Mouse (Mus musculus) heart, adult 2 months (tissue): ENCODE measurements around the gene Abhd12. TPM values are rescaled to one million over a fixed set of nuclear protein-coding genes. Genes with fewer than 3 reads are reported as not detected.

Source experiments
- DNase-seq, 2 experiments: peaks; one replicate each; pipeline ENCODE4 v3.0.0; 2021
- H3K27ac ChIP-seq: fragments of 200-600 bp; 2 replicates; pipeline ENCODE4 v1.8.1; 2022
- H3K27me3 ChIP-seq: fragments of 200-500 bp; 2 replicates; pipeline ENCODE4 v1.6.1; 2012; ENCODE audit warnings: mild to moderate bottlenecking, low read length, inconsistent platforms, mixed read lengths; ENCODE audit not compliant: control insufficient read depth, insufficient read depth
- H3K36me3 ChIP-seq: fragments of 200-500 bp; 2 replicates; pipeline ENCODE4 v1.6.1; 2012; ENCODE audit warnings: low read length, inconsistent platforms; ENCODE audit not compliant: control insufficient read depth, insufficient read depth
- H3K4me1 ChIP-seq: fragments of 200-500 bp; 2 replicates; pipeline ENCODE4 v1.6.1; 2011; ENCODE audit warnings: low read length; ENCODE audit not compliant: control insufficient read depth, insufficient read depth
- H3K4me3 ChIP-seq: fragments of 200-600 bp; 2 replicates; pipeline ENCODE4 v1.8.1; 2022
- H3K79me2 ChIP-seq: fragments of 200-500 bp; replicated peaks from 2 replicates; pipeline ENCODE4 v1.6.1; 2012; ENCODE audit warnings: mild to moderate bottlenecking, inconsistent platforms, low read length, moderate library complexity, mixed read lengths; ENCODE audit not compliant: control insufficient read depth, insufficient read depth
- H3K9ac ChIP-seq: fragments of 200-500 bp; 2 replicates; pipeline ENCODE4 v1.6.1; 2012; ENCODE audit warnings: low read depth, mild to moderate bottlenecking, control low read depth, inconsistent platforms, low read length, mixed read lengths
- CTCF ChIP-seq: fragments of 200-600 bp; IDR thresholded peaks from 2 replicates; pipeline ENCODE4 v1.8.1; 2022; ENCODE audit warnings: antibody characterized with exemption, mild to moderate bottlenecking, moderate library complexity
- EP300 ChIP-seq: fragments of 200-500 bp; IDR thresholded peaks from 2 replicates; pipeline ENCODE4 v1.6.1; 2011; ENCODE audit warnings: low read depth, low read length, control low read depth; ENCODE audit not compliant: insufficient read depth
- POLR2A ChIP-seq: fragments of 200-500 bp; IDR thresholded peaks from 2 replicates; pipeline ENCODE4 v1.6.1; 2011; ENCODE audit warnings: mild to moderate bottlenecking, low read depth, low read length, control low read depth; ENCODE audit not compliant: insufficient read depth
- WGBS: fragments of 180-500 bp; shearing (Covaris S2); methylation state at CpG from one replicate; pipeline ENCODE4 v1.1.7; 2018; 5-methylcytosine and 5-hydroxymethylcytosine counted together
- intact Hi-C: fragments of 180-260 bp; cut with DNase I; formaldehyde crosslinking; loops from one replicate; pipeline ENCODE4 v1.15.1; 2025
- polyA plus RNA-seq: library from polyadenylated mRNA; depleted of rRNA; stranded (reverse); fragments of >200 nt; gene quantifications from 2 replicates; pipeline ENCODE4 v1.2.3, GENCODE M21; 2012
- total RNA-seq, 2 experiments: library from RNA; stranded (reverse); gene quantifications; 2 replicates each; pipeline ENCODE4 v1.2.3; 2021

The Abhd12 gene
- total and polyA plus RNA-seq, 3 experiments = 37.6 to 51.2 (median 47.7) TPM

DNA sequence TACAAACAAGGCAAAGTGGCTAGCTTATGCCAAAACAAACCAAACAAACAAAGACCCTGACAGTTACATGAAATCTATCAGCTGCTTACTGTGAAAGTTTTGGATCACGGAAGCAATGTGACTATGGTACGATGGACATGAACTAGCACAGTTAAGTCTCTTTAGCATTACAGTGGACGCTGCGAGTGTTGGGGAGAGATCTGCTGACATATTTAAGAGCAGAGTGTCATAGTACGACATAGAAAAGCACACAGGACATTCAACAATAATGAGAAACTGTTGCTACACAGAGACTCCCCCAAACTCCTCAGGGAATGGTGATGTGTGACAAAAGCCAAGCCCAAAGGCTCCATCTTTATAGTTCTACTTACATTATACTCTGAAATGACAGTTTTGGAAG is 39.5 kb upstream of the Abhd12 start:
- 84% methylated on average over 5 of the region's 5 CpGs for WGBS
- no peak overlapping the region for H3K4me3 ChIP-seq
- DNase-seq = no peak
- no peak overlapping the region for H3K27ac ChIP-seq
- TF ChIP-seq EP300 (no peak), POLR2A (no peak), CTCF (no peak)
- no peak overlapping the region for H3K9ac ChIP-seq
- intact Hi-C loops = no loop called here
- no peaks in the 10 kb centered on the region for H3K36me3 ChIP-seq
- no peaks in the 10 kb centered on the region for H3K79me2 ChIP-seq
- H3K4me1 ChIP-seq = no peaks in the 10 kb centered on the region
- no peaks in the 10 kb centered on the region for H3K27me3 ChIP-seq

DNA sequence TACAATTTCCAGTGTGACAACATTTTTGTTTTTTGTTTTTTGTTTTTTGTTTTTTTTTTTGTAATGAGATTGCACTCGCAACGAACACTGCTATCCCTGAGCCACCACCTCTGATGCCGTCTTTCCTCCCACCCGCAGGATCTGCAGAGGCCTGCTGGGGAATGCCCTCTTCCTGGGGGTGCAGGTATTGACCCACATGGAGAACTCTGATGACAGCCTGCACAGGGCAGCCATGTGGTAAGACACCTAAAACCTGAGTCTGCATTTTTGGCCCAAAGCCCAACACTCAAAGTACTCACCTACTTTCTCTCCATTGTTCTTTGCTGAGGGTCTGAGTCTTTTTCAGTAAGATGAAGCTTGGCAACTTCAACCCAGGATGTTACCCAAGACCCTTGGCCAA is 30.1 kb upstream of the Abhd12 start:
- intact Hi-C loops = no loop called here
- TF ChIP-seq POLR2A (no peak), EP300 (no peak), CTCF (no peak)
- 91% methylated on average over 4 of the region's 4 CpGs for WGBS

DNA sequence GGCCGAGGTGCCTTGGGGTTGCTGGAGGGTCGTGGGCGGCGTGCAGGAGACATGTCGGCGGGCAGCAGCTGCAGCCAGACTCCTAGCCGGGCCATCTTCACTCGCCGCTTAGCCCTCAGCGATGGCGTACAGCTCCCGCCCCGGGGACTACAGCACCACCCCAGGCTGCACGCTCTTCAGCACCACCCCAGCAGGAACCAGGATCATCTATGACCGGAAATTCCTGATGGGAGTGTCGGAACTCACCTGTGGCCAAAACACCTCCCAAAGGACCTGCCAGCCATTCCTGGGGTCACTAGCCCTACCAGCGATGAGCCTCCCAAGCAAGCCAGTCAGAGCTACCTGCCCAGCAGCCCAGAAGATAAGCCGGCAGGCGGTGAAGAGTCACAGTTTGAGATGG is 28.9 kb upstream of the Abhd12 start:
- no peaks in the 10 kb centered on the region for H3K27me3 ChIP-seq
- no peak for DNase-seq
- no peak overlapping the region for H3K27ac ChIP-seq
- H3K79me2 ChIP-seq = no peaks in the 10 kb centered on the region
- 84% methylated on average over 19 of the region's 19 CpGs for WGBS
- H3K9ac ChIP-seq = no peak overlapping the region
- no peaks in the 10 kb centered on the region for H3K36me3 ChIP-seq
- H3K4me3 ChIP-seq = no peak overlapping the region
- intact Hi-C loops = no loop called here
- H3K4me1 ChIP-seq = no peaks in the 10 kb centered on the region
- TF ChIP-seq EP300 (no peak), CTCF (no peak), POLR2A (no peak)

More for the DNA sequence above, 30.1 kb upstream of the Abhd12 start:
- H3K4me3 ChIP-seq = no peak overlapping the region
- no peaks in the 10 kb centered on the region for H3K27me3 ChIP-seq
- no peaks in the 10 kb centered on the region for H3K79me2 ChIP-seq
- no peaks in the 10 kb centered on the region for H3K4me1 ChIP-seq
- no peaks in the 10 kb centered on the region for H3K36me3 ChIP-seq
- H3K27ac ChIP-seq = no peak overlapping the region
- no peak for DNase-seq
- H3K9ac ChIP-seq = no peak overlapping the region

DNA sequence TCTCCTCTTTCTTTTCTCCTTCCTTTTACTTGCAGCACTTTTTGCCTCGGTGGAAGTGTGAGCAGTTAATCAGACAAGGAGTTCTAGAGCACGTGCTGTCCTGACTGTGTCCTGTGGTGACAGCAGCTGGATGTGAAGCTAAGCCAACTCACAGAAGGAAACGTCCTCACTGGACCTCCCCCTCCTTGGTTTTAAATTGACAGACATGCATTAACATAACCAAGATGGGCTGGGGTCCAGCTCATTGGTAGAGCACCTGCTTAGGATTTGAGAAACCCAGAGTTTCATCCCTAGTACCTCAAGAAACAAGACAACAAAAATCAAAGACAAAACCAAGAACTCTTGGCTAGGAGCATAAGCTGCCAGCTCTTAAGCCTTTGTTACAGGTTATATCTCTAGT is 26.3 kb upstream of the Abhd12 start:
- Histone ChIP-seq H3K36me3 (no peaks in the 10 kb centered on the region), H3K27ac (no peak overlapping the region), H3K4me1 (no peaks in the 10 kb centered on the region), H3K9ac (no peak overlapping the region), H3K79me2 (no peaks in the 10 kb centered on the region), H3K4me3 (no peak overlapping the region), H3K27me3 (no peaks in the 10 kb centered on the region)
- TF ChIP-seq EP300 = no peak
- no peak for TF ChIP-seq POLR2A
- TF ChIP-seq CTCF = no peak
- DNase-seq = no peak
- WGBS = 31% methylated on average over 3 of the region's 3 CpGs
- intact Hi-C loops = no loop called here

DNA sequence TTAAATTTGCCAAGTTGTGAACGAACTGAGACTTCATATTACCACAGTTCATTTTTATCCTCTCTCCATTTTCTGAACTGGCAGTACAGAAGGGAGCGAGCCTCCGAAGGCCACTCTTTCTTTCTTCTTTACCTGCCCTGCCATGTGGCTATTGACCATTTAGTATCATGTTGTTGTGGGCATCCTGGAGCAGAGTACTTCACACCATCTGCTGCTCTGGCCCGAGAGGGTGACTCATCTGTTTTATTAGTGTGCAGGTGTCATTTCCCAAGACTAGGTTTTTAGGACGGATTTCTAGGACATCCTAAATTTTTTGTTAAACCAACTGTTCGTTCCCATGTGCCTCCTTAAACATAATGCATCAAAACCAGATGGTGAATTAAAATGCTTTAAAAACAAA is 24.6 kb upstream of the Abhd12 start:
- no peaks in the 10 kb centered on the region for H3K4me1 ChIP-seq
- H3K36me3 ChIP-seq = no peaks in the 10 kb centered on the region
- no peak overlapping the region for H3K27ac ChIP-seq
- intact Hi-C loops = no loop called here
- no peak overlapping the region for H3K9ac ChIP-seq
- H3K27me3 ChIP-seq = no peaks in the 10 kb centered on the region
- no peak overlapping the region for H3K4me3 ChIP-seq
- 86% methylated on average over 6 of the region's 6 CpGs for WGBS
- no peak for DNase-seq
- H3K79me2 ChIP-seq = no peaks in the 10 kb centered on the region
- TF ChIP-seq POLR2A = no peak
- no peak for TF ChIP-seq CTCF
- TF ChIP-seq EP300 = no peak

DNA sequence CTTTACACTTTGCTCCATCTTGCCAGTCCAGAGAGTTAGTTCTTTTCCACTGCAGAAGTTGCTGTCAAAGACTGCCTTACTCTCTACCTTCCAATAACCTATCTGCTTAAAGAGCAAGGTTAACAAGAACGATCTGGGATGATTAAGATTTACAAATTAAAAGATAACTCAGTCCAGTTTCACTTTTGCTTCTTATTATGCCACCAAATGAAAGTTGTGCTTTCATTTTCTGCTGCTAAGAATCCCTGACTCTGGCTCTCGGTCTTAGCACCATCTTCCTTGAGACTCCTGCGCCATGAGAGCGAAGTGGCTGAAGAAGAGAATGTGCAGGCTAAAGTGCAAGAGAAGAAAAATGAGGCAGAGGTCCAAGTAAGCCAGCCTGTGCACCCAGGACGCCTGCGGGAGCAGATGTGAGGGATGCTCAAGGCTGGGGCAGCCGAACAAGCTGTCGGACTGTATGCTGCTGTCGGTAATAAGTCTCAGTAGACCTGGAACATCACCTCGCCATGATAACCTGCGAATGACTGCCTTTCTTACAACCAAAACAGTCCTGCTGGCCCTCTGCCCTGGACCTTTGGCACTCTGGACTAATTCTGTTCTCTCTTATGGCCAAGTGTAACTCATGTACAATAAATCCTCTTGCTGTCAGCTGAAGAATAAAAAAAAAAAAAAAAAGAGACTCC is 22.6 kb upstream of the Abhd12 start:
- H3K9ac ChIP-seq = no peak overlapping the region
- no peak for DNase-seq

More for the DNA sequence above, 22.6 kb upstream of the Abhd12 start:
- intact Hi-C loops = no loop called here
- TF ChIP-seq CTCF (no peak), POLR2A (no peak), EP300 (no peak)
- Histone ChIP-seq H3K4me1 (0 out of 2 replicates have a peak, but pooled peaks cover 1% of the 10 kb centered on the region), H3K79me2 (no peaks in the 10 kb centered on the region), H3K27me3 (no peaks in the 10 kb centered on the region), H3K36me3 (no peaks in the 10 kb centered on the region), H3K4me3 (no peak overlapping the region), H3K27ac (no peak overlapping the region)
- WGBS = 91% methylated on average over 11 of the region's 11 CpGs
